ENCODE assay signal across 18 mouse cellular contexts in genomic region chr9:23952543-23952942, GRCm38 (mm10).
DNase-seq lines count a peak whose midpoint lies in the region.
"Had no signal": no experiment of that assay in that cellular context is flagged by ENCODE, and none has a peak within 500 bp of the region (broad histone marks: within the 10 kb centered on the region; RNA-seq: fewer than 3 reads in every experiment).

No protein-coding gene starts in this region.

- DNase-seq in left cerebral cortex, adult 11 months (ENCODE audit: low spot score): peak; percentile 51
- no peak for DNase-seq in left cerebral cortex, postnatal 4 days
- peak; percentile 73 to 81 for DNase-seq in frontal cortex, adult 2 months (ENCODE audit: extremely low spot score in 1 of 2, low spot score in 1 of 2)
- DNase-seq in left cerebral cortex, adult 18-20 months (ENCODE audit: low spot score in 2 of 2): peak; percentile 20 to 30
- DNase-seq in right cerebral cortex, postnatal 25 days: peak; percentile 30
- DNase-seq in lung, postnatal 10 days: no peak
- DNase-seq in lung, postnatal 4 days: no peak
- no peak for DNase-seq in liver
- DNase-seq: B cell, adult 2 months; cerebellum, adult 9-11 months; embryo, embryonic 11 days; gastrocnemius, postnatal 25 days; kidney, adult 8-10 months; kidney, postnatal 14 days; liver, postnatal 0 days; lung, postnatal 14 days; midbrain, embryonic 14.5 days; thymus, postnatal 4 days had no signal

- intact Hi-C loops in left cerebral cortex, postnatal 4 days (cut with DNase I): no loop called here

Comparison
In these comparisons a context has a peak if more than half of its experiments do, and no peak if none do; other contexts are left out.
1. DNase-seq: peak in left cerebral cortex, adult 11 months (single experiment), frontal cortex, adult 2 months (2 of 2), left cerebral cortex, adult 18-20 months (2 of 2) and right cerebral cortex, postnatal 25 days (single experiment); none in left cerebral cortex, postnatal 4 days (single experiment), lung, postnatal 10 days (single experiment), lung, postnatal 4 days (0 of 2) and liver (single experiment).